32 mouse cellular contexts compared by ENCODE assay signal in genomic region chr7:4975455-4975854, GRCm38 (mm10). TPM values are rescaled to one million over a fixed set of nuclear protein-coding genes. Genes with fewer than 3 reads are reported as not detected.
"Had no signal": no experiment of that assay in that cellular context is flagged by ENCODE, and none has a peak within 500 bp of the region (broad histone marks: within the 10 kb centered on the region; RNA-seq: fewer than 3 reads in every experiment).

No protein-coding gene starts in this region.

- DNase-seq: forebrain, postnatal 0 days; gastrocnemius, postnatal 10 days; gastrocnemius, postnatal 36 days; heart, adult 11 months; heart, adult 2 months; heart, postnatal 14 days; heart, postnatal 36 days; kidney, adult 11 months; kidney, adult 2 months; kidney, adult 9 months; kidney, postnatal 14 days; kidney, postnatal 36 days; layer of hippocampus, adult 9-11 months; layer of hippocampus, postnatal 36 days; left cerebral cortex, postnatal 4 days had no signal

- H3K4me1 ChIP-seq: hindbrain, embryonic 15.5 days; limb, embryonic 13.5 days had no signal

- H3K9ac ChIP-seq: forebrain, postnatal 0 days; heart, embryonic 13.5 days; heart, embryonic 15.5 days; hindbrain, embryonic 15.5 days; kidney, embryonic 15.5 days; limb, embryonic 13.5 days; limb, embryonic 15.5 days had no signal

- H3K27ac ChIP-seq: heart, adult 2 months; heart, embryonic 13.5 days; heart, embryonic 15.5 days; hindbrain, embryonic 15.5 days; hindbrain, postnatal 0 days; kidney, embryonic 15.5 days; kidney, postnatal 0 days; limb, embryonic 13.5 days; limb, embryonic 15.5 days had no signal

- H3K27me3 ChIP-seq: heart, embryonic 13.5 days; heart, embryonic 15.5 days; hindbrain, embryonic 15.5 days; kidney, embryonic 15.5 days; limb, embryonic 13.5 days; limb, embryonic 15.5 days had no signal

- H3K4me3 ChIP-seq: heart, adult 2 months; heart, embryonic 13.5 days; heart, embryonic 15.5 days; hindbrain, embryonic 15.5 days; kidney, embryonic 15.5 days; limb, embryonic 13.5 days; limb, embryonic 15.5 days had no signal

- H3K9me3 ChIP-seq: heart, embryonic 13.5 days; heart, embryonic 15.5 days; hindbrain, embryonic 15.5 days; kidney, embryonic 15.5 days; limb, embryonic 15.5 days had no signal

- H3K4me2 ChIP-seq: heart, embryonic 11.5 days; heart, embryonic 13.5 days; heart, embryonic 15.5 days; hindbrain, embryonic 15.5 days; kidney, embryonic 15.5 days; limb, embryonic 13.5 days; limb, embryonic 15.5 days had no signal

- H3K36me3 ChIP-seq: heart, embryonic 13.5 days; heart, embryonic 15.5 days; hindbrain, embryonic 15.5 days; kidney, embryonic 15.5 days; limb, embryonic 13.5 days; limb, embryonic 15.5 days had no signal

- ATAC-seq: hindbrain, postnatal 0 days; intestine, embryonic 16.5 days had no signal

RNA-seq across cellular contexts. Expression of gene Sbk3, which starts 4.5 kb away (rescaled TPM):
- total RNA-seq: hematopoietic stem cell, adult 5-6 weeks had no signal
- polyA plus RNA-seq: hindbrain, embryonic 11.5 days; intestine, embryonic 14.5 days; intestine, embryonic 16.5 days; kidney, embryonic 15.5 days; large intestine, adult 2 months; limb, embryonic 13.5 days; limb, embryonic 15.5 days had no signal

RNA-seq across cellular contexts. Expression of gene Sbk2, which starts 11.2 kb away (rescaled TPM):
- total RNA-seq: forebrain, postnatal 0 days; hematopoietic stem cell, adult 5-6 weeks; layer of hippocampus, postnatal 14 days; left cerebral cortex, postnatal 10 days; left cerebral cortex, postnatal 25 days; left cerebral cortex, postnatal 4 days had no signal
- polyA plus RNA-seq: forebrain, postnatal 0 days; hindbrain, postnatal 0 days had no signal
